Mouse (Mus musculus): ENCODE results near the gene Trpv5. TPM values are rescaled to one million over a fixed set of nuclear protein-coding genes. Genes with fewer than 3 reads are reported as not detected.
A peak's percentile ranks its signal among the peaks of the same experiment; 100 is the strongest.

Trpv5 gene
- total RNA-seq, 2 experiments from 2014 or later, result not detected

DNA sequence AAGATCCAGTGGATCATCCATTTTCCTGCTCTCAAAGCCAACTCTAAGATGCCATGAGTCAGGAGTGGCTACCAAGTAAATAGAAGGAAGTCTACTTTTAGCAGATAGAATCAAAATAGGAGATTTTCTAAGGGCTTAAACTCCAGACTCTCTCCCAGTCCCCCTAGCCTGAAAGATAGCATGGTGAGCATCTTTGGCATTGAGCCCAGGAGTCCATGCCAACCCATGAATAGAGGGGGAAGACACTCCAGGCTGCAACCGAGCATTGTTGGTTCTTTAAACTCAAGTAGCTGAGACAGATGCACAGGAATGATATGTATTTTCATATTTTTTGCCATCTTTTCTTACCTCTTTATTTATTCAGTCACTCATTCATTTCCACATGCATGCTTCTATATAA, 45.4 kb downstream of the Trpv5 start:
- intact Hi-C loops (cut with DNase I), result no loop called here
- no peak overlapping the region for H3K4me3 ChIP-seq
- DNase-seq, result no peak
- TF ChIP-seq CTCF (IDR thresholded peaks at IDR 0.05), result no peak
- no peak overlapping the region for H3K27ac ChIP-seq

DNA sequence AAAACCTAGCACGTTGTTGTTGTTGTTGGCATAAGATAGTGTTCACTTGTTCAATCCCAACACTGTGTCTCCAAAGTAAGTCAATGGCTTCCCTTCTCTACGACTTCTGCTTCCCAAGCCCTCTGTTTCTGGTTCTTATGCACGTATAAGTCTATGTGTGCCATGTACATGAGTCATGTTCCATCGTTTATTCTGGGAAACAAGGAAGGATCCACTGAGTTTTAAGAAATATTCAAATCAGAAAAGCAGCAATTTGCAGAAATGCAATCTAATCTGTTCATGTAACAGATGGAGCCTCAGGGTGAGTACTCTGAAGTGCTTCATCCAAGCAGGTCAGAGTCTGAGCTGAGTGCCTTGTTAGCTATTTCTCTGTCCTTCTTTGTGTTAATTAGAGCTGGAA, 49.0 kb downstream of the Trpv5 start:
- intact Hi-C loops (cut with DNase I), result no loop called here

DNA sequence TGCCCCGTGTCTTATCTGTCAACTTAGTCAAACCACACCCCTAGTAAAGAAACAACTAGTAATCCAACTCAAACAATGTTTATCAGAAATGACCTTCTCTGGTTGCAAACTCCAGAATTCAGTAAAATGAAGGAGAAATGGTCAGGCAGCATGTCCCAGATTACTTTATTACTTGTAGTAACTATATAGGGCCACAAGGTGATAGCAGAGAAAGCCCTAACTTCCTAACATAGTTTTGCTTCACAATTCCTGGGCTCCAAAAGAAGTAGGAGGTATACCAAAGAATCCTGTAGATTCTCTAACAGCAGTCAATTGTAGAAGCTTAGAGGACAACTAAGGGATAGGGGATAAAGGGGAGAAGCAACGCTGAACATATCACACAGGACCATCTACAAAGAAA, 49.8 kb downstream of the Trpv5 start:
- DNase-seq, result no peak
- intact Hi-C loops (cut with DNase I), result no loop called here
- TF ChIP-seq CTCF (IDR thresholded peaks at IDR 0.05), result no peak
- Histone ChIP-seq H3K27ac (no peak overlapping the region), H3K4me3 (no peak overlapping the region)

More for the DNA sequence above, 49.0 kb downstream of the Trpv5 start:
- no peak overlapping the region for H3K4me3 ChIP-seq
- H3K27ac ChIP-seq, result no peak overlapping the region
- TF ChIP-seq CTCF (IDR thresholded peaks at IDR 0.05), result no peak
- DNase-seq, result no peak

DNA sequence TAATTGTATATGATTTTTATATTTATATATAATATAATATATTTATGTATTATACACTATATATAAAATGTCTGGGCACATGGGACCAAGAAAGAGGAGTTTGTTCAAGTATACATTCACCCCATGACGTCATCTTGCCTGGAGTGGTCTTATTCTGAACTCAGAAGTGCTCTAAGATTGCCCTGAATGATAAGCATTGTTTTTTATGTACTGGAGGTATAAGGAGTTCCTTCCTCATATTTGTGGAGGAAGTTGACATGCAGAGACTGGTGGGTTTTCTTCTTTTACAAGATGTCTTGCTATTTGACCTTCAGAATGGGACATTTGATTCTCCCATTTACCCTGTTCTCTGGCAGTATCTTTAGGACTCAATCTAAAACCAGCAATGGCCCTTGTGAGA, 52.4 kb downstream of the Trpv5 start:
- intact Hi-C loops (cut with DNase I), result no loop called here
- H3K4me3 ChIP-seq, result no peak overlapping the region
- no peak overlapping the region for H3K27ac ChIP-seq
- no peak for TF ChIP-seq CTCF (IDR thresholded peaks at IDR 0.05)
- no peak for DNase-seq

GRCm38 (mm10) chr6:41622661-41623060, 57.9 kb downstream of the Trpv5 start:
- DNase-seq, result no peak
- peak; percentile 20; the same call in 1 of the 2 replicates for TF ChIP-seq CTCF (IDR thresholded peaks at IDR 0.05)
- Histone ChIP-seq H3K27ac (no peak overlapping the region), H3K4me3 (no peak overlapping the region)
- intact Hi-C loops (cut with DNase I), result no loop called here

GRCm38 (mm10) chr6:41621241-41621990, 59.2 kb downstream of the Trpv5 start:
- no peak overlapping the region for H3K27ac ChIP-seq
- no peak for DNase-seq
- intact Hi-C loops (cut with DNase I), result no loop called here
- H3K4me3 ChIP-seq, result no peak overlapping the region
- TF ChIP-seq CTCF (IDR thresholded peaks at IDR 0.05), result no peak

- no peak overlapping the region for H3K4me3 ChIP-seq
- intact Hi-C loops (cut with DNase I), result no loop called here
- DNase-seq, result no peak
- TF ChIP-seq CTCF (IDR thresholded peaks at IDR 0.05), result no peak
- no peak overlapping the region for H3K27ac ChIP-seq
These were observed 60.3 kb downstream of the Trpv5 start for GRCm38 (mm10) chr6:41620173-41620798.

DNA sequence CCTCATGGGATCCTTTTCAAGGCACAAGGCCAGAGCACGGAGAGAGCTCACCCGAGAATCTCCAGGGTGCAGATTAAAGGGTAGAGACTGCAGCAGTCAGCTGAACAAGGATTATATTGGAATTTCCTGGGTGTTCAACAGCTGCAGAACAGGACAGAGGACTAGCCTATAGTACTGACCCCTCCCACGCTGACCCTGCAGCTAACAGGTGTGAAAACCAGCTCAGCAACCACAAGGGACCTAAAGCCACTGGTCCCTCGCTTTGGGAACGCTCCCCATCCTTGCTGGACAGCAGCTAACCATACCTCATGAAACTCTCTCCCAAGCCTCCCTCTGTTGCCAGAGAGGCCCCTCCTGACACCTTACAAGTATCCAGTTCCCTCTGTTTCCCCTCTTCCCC, 72.9 kb downstream of the Trpv5 start:
- intact Hi-C loops (cut with DNase I), result no loop called here
- H3K27ac ChIP-seq, result no peak overlapping the region
- no peak for TF ChIP-seq CTCF (IDR thresholded peaks at IDR 0.05)
- DNase-seq, result no peak
- no peak overlapping the region for H3K4me3 ChIP-seq

DNA sequence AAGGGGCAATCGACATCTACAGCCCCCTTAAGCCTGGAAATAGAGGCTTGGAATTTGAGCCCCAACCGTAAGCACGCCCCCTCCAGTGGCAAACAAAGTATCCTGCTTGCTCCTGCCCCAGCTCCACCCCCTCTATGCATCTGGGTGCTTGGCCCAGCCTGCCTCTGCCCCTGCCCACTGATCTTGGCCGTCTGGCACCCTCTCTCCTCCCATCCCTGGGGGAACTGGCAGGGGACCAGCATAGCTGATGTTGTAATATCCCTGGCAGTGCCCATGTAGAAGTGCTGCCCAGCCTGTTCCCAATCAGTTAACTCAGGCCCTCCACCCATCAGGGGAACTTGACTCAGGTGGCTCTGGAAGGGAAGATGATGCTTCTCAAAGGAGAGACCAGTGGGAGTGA, 74.4 kb downstream of the Trpv5 start:
- Histone ChIP-seq H3K4me3 (peak overlapping the region; percentile 78), H3K27ac (no peak overlapping the region)
- no peak for TF ChIP-seq CTCF (IDR thresholded peaks at IDR 0.05)
- DNase-seq, result peak; percentile 54
- intact Hi-C loops (cut with DNase I), result no loop called here

DNA sequence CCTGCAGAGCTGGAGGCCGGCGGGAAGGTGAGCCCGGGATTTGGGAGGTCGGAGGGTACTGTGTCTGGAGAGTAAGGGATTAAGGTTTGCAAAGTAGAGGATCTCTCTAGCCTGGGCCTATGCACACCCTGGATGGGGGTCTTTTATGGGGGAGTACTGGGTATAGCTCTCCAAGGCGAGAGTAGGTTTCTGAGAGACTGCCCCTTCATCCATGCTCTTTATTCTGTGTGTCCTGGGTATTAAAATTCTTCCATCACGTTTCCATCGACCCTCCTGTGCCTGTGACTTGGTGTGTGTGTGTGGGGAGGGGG, 74.8 kb downstream of the Trpv5 start:
- peak overlapping the region; percentile 78 for H3K4me3 ChIP-seq
- no peak for DNase-seq
- TF ChIP-seq CTCF (IDR thresholded peaks at IDR 0.05), result no peak
- H3K27ac ChIP-seq, result peak overlapping the region; percentile 53; the same call in 1 of the 2 replicates
- intact Hi-C loops (cut with DNase I), result no loop called here

DNA sequence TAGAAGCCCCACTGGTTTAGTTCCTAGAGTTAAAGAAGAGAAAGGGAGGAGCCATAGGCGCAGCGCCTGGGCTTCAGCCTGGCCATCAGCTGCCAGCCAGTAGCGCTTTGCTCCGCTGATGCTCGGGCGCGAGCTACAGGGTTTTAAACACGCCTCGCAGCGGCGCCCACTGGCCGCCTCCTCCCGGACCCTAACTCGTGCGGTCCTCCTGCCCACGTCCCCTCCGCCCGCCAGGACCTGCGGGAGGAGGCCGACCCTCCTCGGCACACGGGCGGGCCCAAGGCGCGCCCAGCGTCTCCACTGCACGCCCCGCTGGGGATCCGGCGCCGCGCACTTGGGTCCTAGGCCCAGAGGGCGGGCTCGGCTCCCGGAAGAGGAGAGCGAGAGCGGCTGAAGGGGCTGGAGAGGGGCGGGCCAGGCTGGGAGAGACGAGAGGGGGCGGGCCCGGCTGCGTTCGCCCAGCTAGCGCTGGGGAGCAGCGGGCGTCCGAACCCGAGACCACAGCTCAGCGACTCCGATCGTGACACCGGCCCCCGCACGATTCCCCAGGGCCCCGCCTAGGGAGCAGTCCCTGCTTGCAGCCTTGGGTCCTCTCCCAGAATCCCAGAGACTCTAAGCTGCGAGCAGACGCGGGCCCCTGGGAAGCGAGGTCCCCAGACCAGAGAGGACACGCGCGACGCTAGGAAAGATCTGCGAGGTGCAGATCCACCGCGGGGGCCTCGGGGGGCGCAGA, 75.3 kb downstream of the Trpv5 start, which contains the start of gene Ephb6:
Gene Ephb6 (plus strand): TSS at position 422 of the 733 bp plus-strand sequence.
- no peak for TF ChIP-seq CTCF (IDR thresholded peaks at IDR 0.05)
- H3K4me3 ChIP-seq, result peak within 1 kb of the TSS; percentile 78
- DNase-seq, result peak; percentile 72
- intact Hi-C loops (cut with DNase I), result no loop called here
- H3K27ac ChIP-seq, result peak within 1 kb of the TSS; percentile 53; the same call in 1 of the 2 replicates

- H3K27ac ChIP-seq, result no peak overlapping the region; the same call in 1 of the 2 replicates
- peak; percentile 49 for TF ChIP-seq CTCF (IDR thresholded peaks at IDR 0.05)
- no peak for DNase-seq
- H3K4me3 ChIP-seq, result peak overlapping the region; percentile 78
- intact Hi-C loops (cut with DNase I), result no loop called here
These were observed 76.0 kb downstream of the Trpv5 start for GRCm38 (mm10) chr6:41604401-41605050.

Other genes with a start within 250 kb of the Trpv5 start
- gene Gm10334, start 234.6 kb downstream of the Trpv5 start, total RNA-seq (2021), result not detected
- not detected for gene Prss1, start 221.8 kb downstream of the Trpv5 start, total RNA-seq (2021)
- gene Prss2, start 159.0 kb downstream of the Trpv5 start, total RNA-seq (2021), result not detected
- under 1 TPM; 0.54 to 0.98 TPM for gene Ephb6, start 75.3 kb downstream of the Trpv5 start, total RNA-seq (2021)
- gene Trpv6, start 44.4 kb downstream of the Trpv5 start, total RNA-seq (2021), result not detected
- gene Llcfc1, start 3.7 kb upstream of the Trpv5 start, total RNA-seq (2021), result not detected
- gene Kel, start 23.6 kb upstream of the Trpv5 start, total RNA-seq (2021), result not detected
- not detected for gene Olfr459, start 94.4 kb upstream of the Trpv5 start, total RNA-seq (2021)
- not detected for gene Pip, start 166.8 kb upstream of the Trpv5 start, total RNA-seq (2021)
- gene Sval2, start 172.2 kb upstream of the Trpv5 start, total RNA-seq (2021), result not detected